Mouse (Mus musculus) lung, postnatal 0 days (tissue): Measurements from ENCODE around the gene Gm45234.

Experiments used
- CTCF ChIP-seq: IDR thresholded peaks from 2 replicates; pipeline ENCODE4 v1.5.1; 2016; ENCODE audit warnings: antibody characterized with exemption, mild to moderate bottlenecking
- EP300 ChIP-seq: IDR thresholded peaks from 2 replicates; pipeline ENCODE4 v1.6.1; 2016; ENCODE audit warnings: antibody characterized with exemption, mild to moderate bottlenecking, control low read depth

GRCm38 (mm10) chr6:124722876-124723473, 32.8 kb downstream of the Gm45234 start:
- TF ChIP-seq CTCF (no peak), EP300 (no peak)
